Mouse (Mus musculus): Measurements from ENCODE around the gene Traf3ip1. TPM values are rescaled to one million over a fixed set of nuclear protein-coding genes. Genes with fewer than 3 reads are reported as not detected.
"Not testable (repeated sequence)": the region's sequence is repeated elsewhere in the genome, so short reads cannot be mapped to it uniquely, and the experiment has no call there.

Gene Traf3ip1
- polyA plus RNA-seq, 1 experiment, result not detected

GRCm38 (mm10) chr1:91460564-91460963 lies 33.9 kb upstream of the Traf3ip1 start:
- TF ChIP-seq POLR2A (IDR thresholded peaks at IDR 0.05; ENCODE audit: insufficient read depth, low read depth, low read length), result no peak
- 38% methylated on average over 4 of the region's 4 CpGs for WGBS
- H3K4me3 ChIP-seq (ENCODE audit: insufficient read depth, low read depth, low read length), result no peak overlapping the region
- peaks cover 32% of the 10 kb centered on the region for H3K4me1 ChIP-seq (ENCODE audit: control insufficient read depth, insufficient read depth, low read length)
- no peak overlapping the region for H3K27ac ChIP-seq (ENCODE audit: insufficient read depth, low read depth, low read length)

GRCm38 (mm10) chr1:91463336-91463995 lies 31.0 kb upstream of the Traf3ip1 start:
- peaks cover 7% of the 10 kb centered on the region; the same call in 1 of the 2 replicates for H3K4me1 ChIP-seq (ENCODE audit: control insufficient read depth, insufficient read depth, low read length)
- no peak for TF ChIP-seq CTCF (IDR thresholded peaks at IDR 0.05; ENCODE audit: insufficient read depth, low read depth, low read length)
- TF ChIP-seq POLR2A (IDR thresholded peaks at IDR 0.05; ENCODE audit: insufficient read depth, low read depth, low read length), result no peak
- H3K27ac ChIP-seq (ENCODE audit: insufficient read depth, low read depth, low read length), result no peak overlapping the region
- WGBS, result 91% methylated on average over 13 of the region's 13 CpGs
- H3K4me3 ChIP-seq (ENCODE audit: insufficient read depth, low read depth, low read length), result no peak overlapping the region

- H3K4me1 ChIP-seq (ENCODE audit: control insufficient read depth, insufficient read depth, low read length), result peaks cover 6% of the 10 kb centered on the region; the same call in 1 of the 2 replicates
- no peak overlapping the region for H3K27ac ChIP-seq (ENCODE audit: insufficient read depth, low read depth, low read length)
- H3K4me3 ChIP-seq (ENCODE audit: insufficient read depth, low read depth, low read length), result no peak overlapping the region
- no peak for TF ChIP-seq CTCF (IDR thresholded peaks at IDR 0.05; ENCODE audit: insufficient read depth, low read depth, low read length)
- TF ChIP-seq POLR2A (IDR thresholded peaks at IDR 0.05; ENCODE audit: insufficient read depth, low read depth, low read length), result no peak
- 46% methylated on average over 5 of the region's 5 CpGs for WGBS
These were observed 30.0 kb upstream of the Traf3ip1 start for GRCm38 (mm10) chr1:91464436-91464835.

- no peak for TF ChIP-seq POLR2A (IDR thresholded peaks at IDR 0.05; ENCODE audit: insufficient read depth, low read depth, low read length)
- TF ChIP-seq CTCF (IDR thresholded peaks at IDR 0.05; ENCODE audit: insufficient read depth, low read depth, low read length), result no peak
- 21% methylated on average over 1 of the region's 1 CpGs for WGBS
- no peak overlapping the region for H3K4me3 ChIP-seq (ENCODE audit: insufficient read depth, low read depth, low read length)
- H3K27ac ChIP-seq (ENCODE audit: insufficient read depth, low read depth, low read length), result no peak overlapping the region
- H3K4me1 ChIP-seq (ENCODE audit: control insufficient read depth, insufficient read depth, low read length), result peaks cover 4% of the 10 kb centered on the region; the same call in 1 of the 2 replicates
These were observed 29.2 kb upstream of the Traf3ip1 start for GRCm38 (mm10) chr1:91465244-91465643.

- TF ChIP-seq POLR2A (IDR thresholded peaks at IDR 0.05; ENCODE audit: insufficient read depth, low read depth, low read length), result no peak
- no peak for TF ChIP-seq CTCF (IDR thresholded peaks at IDR 0.05; ENCODE audit: insufficient read depth, low read depth, low read length)
- no peak overlapping the region for H3K27ac ChIP-seq (ENCODE audit: insufficient read depth, low read depth, low read length)
- WGBS, result 87% methylated on average over 6 of the region's 6 CpGs
- H3K4me1 ChIP-seq (ENCODE audit: control insufficient read depth, insufficient read depth, low read length), result no peaks in the 10 kb centered on the region
- no peak overlapping the region for H3K4me3 ChIP-seq (ENCODE audit: insufficient read depth, low read depth, low read length)
These were observed 28.3 kb upstream of the Traf3ip1 start for GRCm38 (mm10) chr1:91466186-91466585.

- WGBS, result 80% methylated on average over 4 of the region's 4 CpGs
- Histone ChIP-seq H3K27ac (ENCODE audit: insufficient read depth, low read depth, low read length) (no peak overlapping the region), H3K4me1 (ENCODE audit: control insufficient read depth, insufficient read depth, low read length) (no peaks in the 10 kb centered on the region)
These were observed 24.5 kb upstream of the Traf3ip1 start for GRCm38 (mm10) chr1:91469888-91470419.

GRCm38 (mm10) chr1:91478145-91478544 lies 16.3 kb upstream of the Traf3ip1 start:
- H3K4me3 ChIP-seq (ENCODE audit: insufficient read depth, low read depth, low read length); H3K27ac ChIP-seq (ENCODE audit: insufficient read depth, low read depth, low read length); H3K4me1 ChIP-seq (ENCODE audit: control insufficient read depth, insufficient read depth, low read length): not testable (repeated sequence)
- 97% methylated on average over 13 of the region's 13 CpGs for WGBS

More at GRCm38 (mm10) chr1:91469888-91470419, 24.5 kb upstream of the Traf3ip1 start:
- no peak overlapping the region for H3K4me3 ChIP-seq (ENCODE audit: insufficient read depth, low read depth, low read length)
- TF ChIP-seq CTCF (IDR thresholded peaks at IDR 0.05; ENCODE audit: insufficient read depth, low read depth, low read length) (no peak), POLR2A (IDR thresholded peaks at IDR 0.05; ENCODE audit: insufficient read depth, low read depth, low read length) (no peak)

- H3K27ac ChIP-seq (ENCODE audit: insufficient read depth, low read depth, low read length), result no peak overlapping the region
- no peak overlapping the region for H3K4me3 ChIP-seq (ENCODE audit: insufficient read depth, low read depth, low read length)
- no peak for TF ChIP-seq CTCF (IDR thresholded peaks at IDR 0.05; ENCODE audit: insufficient read depth, low read depth, low read length)
- TF ChIP-seq POLR2A (IDR thresholded peaks at IDR 0.05; ENCODE audit: insufficient read depth, low read depth, low read length), result no peak
- H3K4me1 ChIP-seq (ENCODE audit: control insufficient read depth, insufficient read depth, low read length), result no peaks in the 10 kb centered on the region; the same call in 1 of the 2 replicates
- WGBS, result 97% methylated on average over 1 of the region's 1 CpGs
These were observed 15.5 kb upstream of the Traf3ip1 start for GRCm38 (mm10) chr1:91478958-91479357.

- WGBS, result 63% methylated on average over 7 of the region's 7 CpGs
- TF ChIP-seq POLR2A (IDR thresholded peaks at IDR 0.05; ENCODE audit: insufficient read depth, low read depth, low read length) (no peak), CTCF (IDR thresholded peaks at IDR 0.05; ENCODE audit: insufficient read depth, low read depth, low read length) (no peak)
- Histone ChIP-seq H3K4me1 (ENCODE audit: control insufficient read depth, insufficient read depth, low read length) (no peaks in the 10 kb centered on the region; the same call in 1 of the 2 replicates), H3K27ac (ENCODE audit: insufficient read depth, low read depth, low read length) (no peak overlapping the region), H3K4me3 (ENCODE audit: insufficient read depth, low read depth, low read length) (no peak overlapping the region)
These were observed 11.7 kb upstream of the Traf3ip1 start for GRCm38 (mm10) chr1:91482616-91483211.
